Mouse (Mus musculus): ENCODE data around the gene Psg16. TPM values are rescaled to one million over a fixed set of nuclear protein-coding genes. Genes with fewer than 3 reads are reported as not detected.

The Psg16 gene
- polyA plus RNA-seq, 1 experiment from 2014 or later, result 0.09 TPM

- H3K27me3 ChIP-seq (ENCODE audit: control insufficient read depth, insufficient read depth, low read length), result no peaks in the 10 kb centered on the region
- no peak overlapping the region for H3K27ac ChIP-seq (ENCODE audit: low read depth, low read length)
- no peaks in the 10 kb centered on the region for H3K9me3 ChIP-seq (ENCODE audit: control insufficient read depth, low read length)
- ATAC-seq (ENCODE audit: insufficient read depth, low FRiP score, low TSS enrichment), result no peak
- 76% methylated on average over 7 of the region's 7 CpGs for WGBS
- DNase-seq (ENCODE audit: low spot score), result no peak
- H3K9ac ChIP-seq (ENCODE audit: low read length), result no peak overlapping the region
- peaks cover 9% of the 10 kb centered on the region for H3K4me1 ChIP-seq (ENCODE audit: control insufficient read depth, insufficient read depth, low read length)
- H3K4me3 ChIP-seq (ENCODE audit: low read depth, low read length), result no peak overlapping the region
- no peak overlapping the region for H3K4me2 ChIP-seq (ENCODE audit: low read depth)
- no peaks in the 10 kb centered on the region for H3K36me3 ChIP-seq (ENCODE audit: control insufficient read depth, insufficient read depth, low read length)
Measured at GRCm38 (mm10) chr7:17028923-17029322, 44.9 kb upstream of the Psg16 start.

DNA sequence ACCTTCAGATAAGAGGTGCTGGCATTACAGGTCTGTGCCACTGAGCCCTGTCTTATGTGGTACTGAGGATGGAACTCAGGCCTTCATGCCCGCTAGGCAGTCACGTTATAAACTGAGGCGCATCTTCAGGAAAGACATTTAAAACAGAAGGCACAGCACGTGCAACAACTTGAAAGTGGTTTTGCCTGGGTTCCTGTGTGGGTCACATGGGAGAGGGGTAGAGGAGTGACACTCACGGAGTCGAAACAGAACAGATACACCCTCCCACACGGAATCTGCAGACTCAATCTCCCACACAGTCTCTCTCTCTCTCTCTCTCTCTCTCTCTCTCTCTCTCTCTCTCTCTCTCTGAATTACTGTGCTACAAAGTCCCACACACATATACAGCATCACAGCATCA lies 43.6 kb upstream of the Psg16 start:
- WGBS, result 79% methylated on average over 7 of the region's 7 CpGs
- Histone ChIP-seq H3K27ac (ENCODE audit: low read depth, low read length) (no peak overlapping the region), H3K27me3 (ENCODE audit: control insufficient read depth, insufficient read depth, low read length) (no peaks in the 10 kb centered on the region)

DNA sequence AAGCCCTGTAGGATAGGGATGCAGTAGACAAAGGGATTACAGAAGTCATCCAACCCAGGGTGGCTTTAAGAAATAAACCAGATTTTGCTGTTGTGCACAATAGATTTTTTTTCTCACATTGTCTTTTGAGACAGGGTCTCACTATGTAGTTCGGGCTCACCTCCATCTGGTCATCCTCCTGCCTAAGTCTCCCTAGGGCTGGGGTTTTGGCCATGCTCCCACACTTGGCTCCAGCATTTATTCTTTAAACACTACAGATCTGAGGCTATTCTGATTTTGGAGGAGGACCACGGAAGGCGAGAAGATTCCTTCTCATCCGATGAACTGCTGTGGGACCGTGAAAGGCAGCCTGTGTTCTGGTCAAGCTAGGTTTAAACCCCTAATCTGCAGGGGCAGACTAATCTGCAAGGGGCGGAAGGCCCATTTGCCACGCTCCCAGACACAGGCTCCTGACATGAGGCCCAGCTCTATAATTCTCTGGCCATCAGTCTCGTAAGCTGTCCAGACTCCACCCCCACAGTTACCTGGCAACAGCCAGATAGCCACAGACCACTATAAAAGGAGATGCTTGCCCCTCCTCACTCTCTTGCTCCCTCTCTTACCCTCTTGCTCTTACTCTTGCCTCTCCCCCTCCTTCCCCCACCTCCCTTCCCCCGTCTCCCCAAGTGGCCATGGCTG lies 35.7 kb upstream of the Psg16 start:
- peak; percentile 50 for ATAC-seq (ENCODE audit: insufficient read depth, low FRiP score, low TSS enrichment)
- H3K27ac ChIP-seq (ENCODE audit: low read depth, low read length), result no peak overlapping the region
- DNase-seq (ENCODE audit: low spot score), result no peak
- no peak overlapping the region for H3K4me2 ChIP-seq (ENCODE audit: low read depth)
- H3K9me3 ChIP-seq (ENCODE audit: control insufficient read depth, low read length), result no peaks in the 10 kb centered on the region
- no peak overlapping the region for H3K9ac ChIP-seq (ENCODE audit: low read length)
- 33% methylated on average over 9 of the region's 9 CpGs for WGBS
- no peak overlapping the region for H3K4me3 ChIP-seq (ENCODE audit: low read depth, low read length)
- no peaks in the 10 kb centered on the region for H3K27me3 ChIP-seq (ENCODE audit: control insufficient read depth, insufficient read depth, low read length)
- no peaks in the 10 kb centered on the region for H3K36me3 ChIP-seq (ENCODE audit: control insufficient read depth, insufficient read depth, low read length)
- H3K4me1 ChIP-seq (ENCODE audit: control insufficient read depth, insufficient read depth, low read length), result peaks cover 4% of the 10 kb centered on the region; the same call in 1 of the 2 replicates

More for the DNA sequence above, 43.6 kb upstream of the Psg16 start:
- H3K4me3 ChIP-seq (ENCODE audit: low read depth, low read length), result no peak overlapping the region
- ATAC-seq (ENCODE audit: insufficient read depth, low FRiP score, low TSS enrichment), result no peak
- H3K36me3 ChIP-seq (ENCODE audit: control insufficient read depth, insufficient read depth, low read length), result no peaks in the 10 kb centered on the region
- no peak overlapping the region for H3K4me2 ChIP-seq (ENCODE audit: low read depth)
- H3K9me3 ChIP-seq (ENCODE audit: control insufficient read depth, low read length), result no peaks in the 10 kb centered on the region
- peaks cover 9% of the 10 kb centered on the region for H3K4me1 ChIP-seq (ENCODE audit: control insufficient read depth, insufficient read depth, low read length)
- no peak overlapping the region for H3K9ac ChIP-seq (ENCODE audit: low read length)
- no peak for DNase-seq (ENCODE audit: low spot score)

DNA sequence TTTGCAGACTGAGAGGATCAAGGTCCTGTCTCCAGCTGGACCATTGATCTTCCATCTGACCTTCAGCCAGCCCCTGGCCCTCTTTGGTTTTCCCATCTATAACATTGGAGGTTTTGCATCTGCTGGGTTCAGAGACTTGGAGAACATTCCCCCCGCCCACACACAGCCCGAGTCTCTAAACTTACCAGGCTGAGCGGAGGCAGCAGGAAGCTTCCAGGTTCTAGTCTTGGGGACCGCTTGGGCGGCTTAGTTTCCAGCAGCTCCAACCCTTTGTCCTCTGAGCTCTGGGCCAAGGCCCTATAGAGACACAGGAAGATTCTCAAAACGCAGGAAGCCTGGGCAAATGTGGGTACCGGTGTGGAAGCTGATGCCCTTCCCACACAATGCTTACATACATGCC lies 34.5 kb upstream of the Psg16 start:
- no peak overlapping the region for H3K27ac ChIP-seq (ENCODE audit: low read depth, low read length)
- no peak overlapping the region for H3K9ac ChIP-seq (ENCODE audit: low read length)
- no peaks in the 10 kb centered on the region for H3K27me3 ChIP-seq (ENCODE audit: control insufficient read depth, insufficient read depth, low read length)
- no peak overlapping the region for H3K4me2 ChIP-seq (ENCODE audit: low read depth)
- no peaks in the 10 kb centered on the region for H3K36me3 ChIP-seq (ENCODE audit: control insufficient read depth, insufficient read depth, low read length)
- 84% methylated on average over 7 of the region's 7 CpGs for whole genome bisulfite sequencing
- no peak for DNase-seq (ENCODE audit: low spot score)
- H3K9me3 ChIP-seq (ENCODE audit: control insufficient read depth, low read length), result no peaks in the 10 kb centered on the region; the same call in 1 of the 2 replicates
- H3K4me3 ChIP-seq (ENCODE audit: low read depth, low read length), result no peak overlapping the region
- no peak for ATAC-seq (ENCODE audit: insufficient read depth, low FRiP score, low TSS enrichment)
- H3K4me1 ChIP-seq (ENCODE audit: control insufficient read depth, insufficient read depth, low read length), result peaks cover 4% of the 10 kb centered on the region; the same call in 1 of the 2 replicates

- no peaks in the 10 kb centered on the region for H3K27me3 ChIP-seq (ENCODE audit: control insufficient read depth, insufficient read depth, low read length)
- H3K4me2 ChIP-seq (ENCODE audit: low read depth), result no peak overlapping the region
- no peak overlapping the region for H3K9ac ChIP-seq (ENCODE audit: low read length)
- H3K4me1 ChIP-seq (ENCODE audit: control insufficient read depth, insufficient read depth, low read length), result no peaks in the 10 kb centered on the region
- no peak overlapping the region for H3K27ac ChIP-seq (ENCODE audit: low read depth, low read length)
- H3K4me3 ChIP-seq (ENCODE audit: low read depth, low read length), result no peak overlapping the region
- DNase-seq (ENCODE audit: low spot score), result no peak
- H3K9me3 ChIP-seq (ENCODE audit: control insufficient read depth, low read length), result no peaks in the 10 kb centered on the region; the same call in 1 of the 2 replicates
- 96% methylated on average over 1 of the region's 1 CpGs for WGBS
- no peak for ATAC-seq (ENCODE audit: insufficient read depth, low FRiP score, low TSS enrichment)
- H3K36me3 ChIP-seq (ENCODE audit: control insufficient read depth, insufficient read depth, low read length), result no peaks in the 10 kb centered on the region
Measured at GRCm38 (mm10) chr7:17045743-17046142, 28.1 kb upstream of the Psg16 start.

- ATAC-seq (ENCODE audit: insufficient read depth, low FRiP score, low TSS enrichment), result no peak
- Histone ChIP-seq H3K27ac (ENCODE audit: low read depth, low read length) (no peak overlapping the region), H3K4me2 (ENCODE audit: low read depth) (no peak overlapping the region), H3K4me1 (ENCODE audit: control insufficient read depth, insufficient read depth, low read length) (no peaks in the 10 kb centered on the region), H3K9ac (ENCODE audit: low read length) (no peak overlapping the region), H3K9me3 (ENCODE audit: control insufficient read depth, low read length) (no peaks in the 10 kb centered on the region; the same call in 1 of the 2 replicates), H3K36me3 (ENCODE audit: control insufficient read depth, insufficient read depth, low read length) (no peaks in the 10 kb centered on the region), H3K4me3 (ENCODE audit: low read depth, low read length) (no peak overlapping the region), H3K27me3 (ENCODE audit: control insufficient read depth, insufficient read depth, low read length) (no peaks in the 10 kb centered on the region)
- WGBS, result 88% methylated on average over 5 of the region's 5 CpGs
- no peak for DNase-seq (ENCODE audit: low spot score)
Measured at GRCm38 (mm10) chr7:17047041-17047682, 26.7 kb upstream of the Psg16 start.

- H3K27me3 ChIP-seq (ENCODE audit: control insufficient read depth, insufficient read depth, low read length), result no peaks in the 10 kb centered on the region
- 93% methylated on average over 10 of the region's 10 CpGs for WGBS
- H3K9ac ChIP-seq (ENCODE audit: low read length), result no peak overlapping the region
- H3K4me2 ChIP-seq (ENCODE audit: low read depth), result no peak overlapping the region
- H3K27ac ChIP-seq (ENCODE audit: low read depth, low read length), result no peak overlapping the region
- no peaks in the 10 kb centered on the region for H3K36me3 ChIP-seq (ENCODE audit: control insufficient read depth, insufficient read depth, low read length)
- H3K4me3 ChIP-seq (ENCODE audit: low read depth, low read length), result no peak overlapping the region
- no peaks in the 10 kb centered on the region for H3K4me1 ChIP-seq (ENCODE audit: control insufficient read depth, insufficient read depth, low read length)
- no peak for ATAC-seq (ENCODE audit: insufficient read depth, low FRiP score, low TSS enrichment)
- no peak for DNase-seq (ENCODE audit: low spot score)
- H3K9me3 ChIP-seq (ENCODE audit: control insufficient read depth, low read length), result 0 out of 2 replicates have a peak, but pooled peaks cover 2% of the 10 kb centered on the region
Measured at GRCm38 (mm10) chr7:17048431-17049190, 25.2 kb upstream of the Psg16 start.

GRCm38 (mm10) chr7:17050491-17050890 lies 23.3 kb upstream of the Psg16 start:
- H3K4me2 ChIP-seq (ENCODE audit: low read depth), result no peak overlapping the region
- no peaks in the 10 kb centered on the region for H3K36me3 ChIP-seq (ENCODE audit: control insufficient read depth, insufficient read depth, low read length)
- no peak overlapping the region for H3K27ac ChIP-seq (ENCODE audit: low read depth, low read length)
- no peak for DNase-seq (ENCODE audit: low spot score)
- no peaks in the 10 kb centered on the region for H3K4me1 ChIP-seq (ENCODE audit: control insufficient read depth, insufficient read depth, low read length)
- 0 out of 2 replicates have a peak, but pooled peaks cover 2% of the 10 kb centered on the region for H3K9me3 ChIP-seq (ENCODE audit: control insufficient read depth, low read length)
- no peak for ATAC-seq (ENCODE audit: insufficient read depth, low FRiP score, low TSS enrichment)
- 63% methylated on average over 11 of the region's 11 CpGs for WGBS
- no peak overlapping the region for H3K4me3 ChIP-seq (ENCODE audit: low read depth, low read length)
- H3K9ac ChIP-seq (ENCODE audit: low read length), result no peak overlapping the region
- H3K27me3 ChIP-seq (ENCODE audit: control insufficient read depth, insufficient read depth, low read length), result no peaks in the 10 kb centered on the region

All from neural tube, embryonic 11.5 days (tissue).